ENCODE assay signal across 10 mouse cellular contexts in genomic region chrX:64277126-64277990, GRCm38 (mm10). TPM values are rescaled to one million over a fixed set of nuclear protein-coding genes. Genes with fewer than 3 reads are reported as not detected.
DNase-seq lines count a peak whose midpoint lies in the region; ATAC-seq and TF ChIP-seq lines count a peak whose summit lies in the region.
"Had no signal": no experiment of that assay in that cellular context is flagged by ENCODE, and none has a peak within 500 bp of the region (broad histone marks: within the 10 kb centered on the region; RNA-seq: fewer than 3 reads in every experiment).

No protein-coding gene starts in this region.

- no peak for TF ChIP-seq EP300 in heart, adult 2 months (IDR thresholded peaks at IDR 0.05; ENCODE audit: insufficient read depth, low read depth, low read length)

- H3K9ac ChIP-seq in heart, adult 2 months (ENCODE audit: low read depth, low read length): no peak overlapping the region
- H3K9ac ChIP-seq in ES-E14 (ENCODE audit: insufficient read depth, low read depth, low read length, poor library complexity, severe bottlenecking): no peak overlapping the region
- H3K9ac ChIP-seq in forebrain, embryonic 13.5 days: peak overlapping the region; percentile 63
- no peak overlapping the region for H3K9ac ChIP-seq in liver, embryonic 13.5 days
- no peak overlapping the region for H3K9ac ChIP-seq in stomach, embryonic 14.5 days (replicated peaks; ENCODE audit: low read depth, low read length)

- H3K27ac ChIP-seq in heart, adult 2 months: no peak overlapping the region
- no peak overlapping the region for H3K27ac ChIP-seq in ES-E14 (ENCODE audit: insufficient read depth, low read depth, low read length, poor library complexity, severe bottlenecking)
- H3K27ac ChIP-seq in forebrain, embryonic 13.5 days: no peak overlapping the region
- H3K27ac ChIP-seq in liver, embryonic 13.5 days: no peak overlapping the region
- no peak overlapping the region for H3K27ac ChIP-seq in stomach, embryonic 14.5 days (ENCODE audit: low read length)

- H3K36me3 ChIP-seq in heart, adult 2 months (ENCODE audit: control insufficient read depth, insufficient read depth, low read length): no peaks in the 10 kb centered on the region
- no peaks in the 10 kb centered on the region for H3K36me3 ChIP-seq in ES-E14 (ENCODE audit: control insufficient read depth, insufficient read depth, low read length, poor library complexity, severe bottlenecking)
- H3K36me3 ChIP-seq in forebrain, embryonic 13.5 days (ENCODE audit: poor library complexity, severe bottlenecking): no peaks in the 10 kb centered on the region
- H3K36me3 ChIP-seq in liver, embryonic 13.5 days: no peaks in the 10 kb centered on the region
- H3K36me3 ChIP-seq in stomach, embryonic 14.5 days (ENCODE audit: control insufficient read depth, insufficient read depth, low read length): no peaks in the 10 kb centered on the region

- H3K79me2 ChIP-seq in heart, adult 2 months (replicated peaks; ENCODE audit: control insufficient read depth, insufficient read depth, low read length): no peaks in the 10 kb centered on the region

- H3K4me2 ChIP-seq in forebrain, embryonic 13.5 days: peak overlapping the region; percentile 67
- peak overlapping the region; percentile 45; the same call in 1 of the 2 replicates for H3K4me2 ChIP-seq in liver, embryonic 13.5 days
- H3K4me2 ChIP-seq in stomach, embryonic 14.5 days (replicated peaks; ENCODE audit: low read depth, low read length): peak overlapping the region; percentile 61

- in situ Hi-C loops in ES-E14 (cut with MboI; ENCODE audit: low sequenced_read_pairs in 2 of 2, unreplicated experiment in 2 of 2): no loop called here

- peak; percentile 34 for ATAC-seq in forebrain, embryonic 13.5 days
- no peak for ATAC-seq in liver, embryonic 13.5 days (ENCODE audit: low read depth)
- no peak for ATAC-seq in stomach, embryonic 14.5 days (ENCODE audit: insufficient number of reproducible peaks, insufficient read depth, low FRiP score, low read depth)

- no peaks in the 10 kb centered on the region for H3K9me3 ChIP-seq in ES-E14 (ENCODE audit: control insufficient read depth, insufficient read depth, low read depth, low read length)
- H3K9me3 ChIP-seq in forebrain, embryonic 13.5 days (replicated peaks): no peaks in the 10 kb centered on the region
- H3K9me3 ChIP-seq in liver, embryonic 13.5 days (replicated peaks): no peaks in the 10 kb centered on the region
- no peaks in the 10 kb centered on the region for H3K9me3 ChIP-seq in stomach, embryonic 14.5 days (ENCODE audit: control insufficient read depth, low read depth, low read length)

- no peaks in the 10 kb centered on the region for H3K27me3 ChIP-seq in heart, adult 2 months (ENCODE audit: control insufficient read depth, insufficient read depth, low read length)
- H3K27me3 ChIP-seq in forebrain, embryonic 13.5 days: no peaks in the 10 kb centered on the region
- peaks cover 18% of the 10 kb centered on the region; the same call in 1 of the 2 replicates for H3K27me3 ChIP-seq in liver, embryonic 13.5 days
- H3K27me3 ChIP-seq in stomach, embryonic 14.5 days (ENCODE audit: control insufficient read depth, insufficient read depth, low read length): no peaks in the 10 kb centered on the region

- no peaks in the 10 kb centered on the region for H3K4me1 ChIP-seq in heart, adult 2 months (ENCODE audit: control insufficient read depth, insufficient read depth, low read length)
- no peaks in the 10 kb centered on the region for H3K4me1 ChIP-seq in ES-E14 (ENCODE audit: control insufficient read depth in 2 of 2, insufficient read depth in 2 of 2, low read length in 2 of 2, poor library complexity in 1 of 2)
- no peaks in the 10 kb centered on the region for H3K4me1 ChIP-seq in forebrain, embryonic 13.5 days
- H3K4me1 ChIP-seq in liver, embryonic 13.5 days (replicated peaks): no peaks in the 10 kb centered on the region
- H3K4me1 ChIP-seq in stomach, embryonic 14.5 days (ENCODE audit: control insufficient read depth, insufficient read depth, low read length): no peaks in the 10 kb centered on the region
- H3K4me1 ChIP-seq: megakaryocyte, embryonic 14.5 days had no signal

- H3K4me3 ChIP-seq in heart, adult 2 months: no peak overlapping the region
- H3K4me3 ChIP-seq in ES-E14 (ENCODE audit: insufficient read depth in 1 of 2, low read depth in 1 of 2, low read length in 2 of 2, poor library complexity in 1 of 2, severe bottlenecking in 1 of 2): peak overlapping the region; percentile 62 to 63; a peak in 3 of 4 replicates
- H3K4me3 ChIP-seq in forebrain, embryonic 13.5 days: peak overlapping the region; percentile 52
- peak overlapping the region; percentile 27 for H3K4me3 ChIP-seq in liver, embryonic 13.5 days (replicated peaks)
- H3K4me3 ChIP-seq in stomach, embryonic 14.5 days (ENCODE audit: low read depth, low read length): peak overlapping the region; percentile 35
- H3K4me3 ChIP-seq: megakaryocyte, embryonic 14.5 days had no signal

- no peak for TF ChIP-seq CTCF in heart, adult 2 months (IDR thresholded peaks at IDR 0.05)

- DNase-seq in heart, adult 11 months: peak; percentile 28
- no peak for DNase-seq in heart, adult 2 months
- DNase-seq in ES-E14 (ENCODE audit: low read depth, low spot score): no peak
- no peak for DNase-seq in liver, embryonic 13.5 days
- DNase-seq in gastrocnemius, postnatal 14 days: no peak
- no peak for DNase-seq in adrenal gland, adult 18-20 months (ENCODE audit: low spot score in 2 of 2)

- TF ChIP-seq POLR2A in heart, adult 2 months (IDR thresholded peaks at IDR 0.05; ENCODE audit: insufficient read depth, low read depth, low read length): no peak

- WGBS in heart, adult 2 months: 23% methylated on average over 22 of the region's 22 CpGs
- 19% methylated on average over 22 of the region's 22 CpGs for WGBS in forebrain, embryonic 13.5 days
- WGBS in liver, embryonic 13.5 days (ENCODE audit: insufficient replicate concordance): 10% methylated on average over 16 of the region's 22 CpGs
- WGBS in stomach, embryonic 14.5 days: 10% methylated on average over 22 of the region's 22 CpGs

- intact Hi-C loops in heart, adult 2 months (cut with DNase I): no loop called here
- intact Hi-C loops in gastrocnemius, postnatal 14 days (cut with DNase I; ENCODE audit: low total_unique reads): no loop called here

TF ChIP-seq in ES-E14, 5 proteins besides CTCF, POLR2A, EP300 and RAD21:
- TF ChIP-seq MAFK (IDR thresholded peaks at IDR 0.05; ENCODE audit: insufficient read depth, low read depth, low read length): no peak
- no peak for TF ChIP-seq HCFC1 (IDR thresholded peaks at IDR 0.05; ENCODE audit: borderline replicate concordance, insufficient read depth, low read length)
- no peak for TF ChIP-seq CHD2 (IDR thresholded peaks at IDR 0.05; ENCODE audit: low read depth, low read length)
- TF ChIP-seq ZNF384 (IDR thresholded peaks at IDR 0.05; ENCODE audit: low read depth, low read length): no peak
- no peak for TF ChIP-seq ZC3H11A (IDR thresholded peaks at IDR 0.05; ENCODE audit: borderline replicate concordance, low read depth, low read length)

RNA-seq across cellular contexts. Expression of gene Slitrk4, which starts 0.6 kb away (rescaled TPM):
- total RNA-seq in heart, adult 2 months (2021): under 1 TPM; 0.76 to 0.98 TPM
- polyA plus RNA-seq in heart, adult 2 months (2012; rRNA removed): 0.18 and 0.29 TPM in 2 replicates
- total RNA-seq in ES-E14 (2012; rRNA removed): 1.0 and 1.1 TPM in 2 replicates
- 5.2 and 6.0 TPM in 2 replicates for polyA plus RNA-seq in forebrain, embryonic 13.5 days (2015; fragmentation: Nextera tagmentation; extraction: Ambion mirVana)
- 0.20 TPM in 2 replicates for polyA plus RNA-seq in liver, embryonic 13.5 days (2015; fragmentation: Nextera tagmentation; extraction: Ambion mirVana)
- 3.5 and 5.3 TPM in 2 replicates for polyA plus RNA-seq in stomach, embryonic 14.5 days (2014; fragmentation: Nextera tagmentation; extraction: Ambion mirVana)
- under 1 TPM; 0.35 to 0.49 TPM for total RNA-seq in gastrocnemius, postnatal 14 days (2021)
- under 1 TPM; 0.13 TPM for total RNA-seq in adrenal gland, adult 18-20 months (2021)
- total RNA-seq: common myeloid progenitor, adult 5-6 weeks had no signal
